Mouse (Mus musculus): ENCODE data around the gene Abl1.

- TF ChIP-seq POLR2A (IDR thresholded peaks at IDR 0.05; ENCODE audit: borderline replicate concordance, extremely low read depth, insufficient read depth, insufficient read length, poor library complexity, severe bottlenecking), result no peak
- no peak for TF ChIP-seq CTCF (IDR thresholded peaks at IDR 0.05; ENCODE audit: borderline replicate concordance, extremely low read depth, insufficient read depth, insufficient read length)
These were observed 115.3 kb downstream of the Abl1 start for GRCm38 (mm10) chr2:31803480-31803879.

Measured in brain, embryonic 14.5 days (tissue).